8 mouse cellular contexts compared by ENCODE assay signal in the genomic region with DNA sequence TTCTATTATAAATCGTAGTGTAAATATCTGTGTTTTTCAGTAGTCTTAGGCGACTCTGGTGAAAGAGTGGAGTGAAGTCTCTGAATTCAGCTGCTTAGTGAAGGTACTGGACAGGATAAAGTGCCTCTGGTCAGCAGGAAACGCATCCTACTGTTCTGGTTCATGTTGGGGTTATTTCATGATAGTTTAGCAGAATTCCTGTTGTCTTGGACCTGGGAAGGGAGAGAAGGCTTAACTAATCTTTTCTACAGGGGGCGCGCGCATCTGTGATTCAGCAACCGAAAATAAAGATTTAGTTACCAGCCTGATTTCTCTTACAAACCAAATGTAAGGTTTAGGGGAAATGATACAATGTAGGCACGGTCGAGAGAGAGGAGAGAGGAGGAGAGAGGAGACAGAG. TPM values are rescaled to one million over a fixed set of nuclear protein-coding genes. Genes with fewer than 3 reads are reported as not detected.
DNase-seq lines count a peak whose midpoint lies in the region; ATAC-seq and TF ChIP-seq lines count a peak whose summit lies in the region.

No protein-coding gene starts in this region.

- H3K27me3 ChIP-seq in MEL (ENCODE audit: control insufficient read depth in 1 of 2, insufficient read depth in 2 of 2, low read length in 2 of 2) = no peaks in the 10 kb centered on the region
- H3K27me3 ChIP-seq in embryonic facial prominence, embryonic 15.5 days = no peaks in the 10 kb centered on the region
- H3K27me3 ChIP-seq in hindbrain, embryonic 11.5 days (ENCODE audit: control insufficient read depth, insufficient read depth, low read length) = no peaks in the 10 kb centered on the region
- no peaks in the 10 kb centered on the region for H3K27me3 ChIP-seq in limb, embryonic 11.5 days (ENCODE audit: control insufficient read depth, insufficient read depth, low read length)
- 0 out of 2 replicates have a peak, but pooled peaks cover 1% of the 10 kb centered on the region for H3K27me3 ChIP-seq in midbrain, embryonic 14.5 days (ENCODE audit: control insufficient read depth, insufficient read depth, low read length)

- TF ChIP-seq EP300 in MEL (IDR thresholded peaks at IDR 0.05; ENCODE audit: low read depth in 1 of 2, low read length in 2 of 2) = no peak

- no peaks in the 10 kb centered on the region for H3K9me3 ChIP-seq in MEL (replicated peaks; ENCODE audit: insufficient read depth, low read length)
- H3K9me3 ChIP-seq in embryonic facial prominence, embryonic 15.5 days (replicated peaks) = no peaks in the 10 kb centered on the region
- no peaks in the 10 kb centered on the region for H3K9me3 ChIP-seq in hindbrain, embryonic 11.5 days (ENCODE audit: control insufficient read depth, low read length)
- no peaks in the 10 kb centered on the region for H3K9me3 ChIP-seq in limb, embryonic 11.5 days (ENCODE audit: control insufficient read depth, low read length)
- no peaks in the 10 kb centered on the region for H3K9me3 ChIP-seq in midbrain, embryonic 14.5 days (ENCODE audit: control insufficient read depth, low read length)

- peak; percentile 56 for DNase-seq in gastrocnemius, adult 2 months
- DNase-seq in gastrocnemius, postnatal 25 days = no peak
- DNase-seq in MEL (ENCODE audit: low read depth, low spot score) = peak; percentile 71
- DNase-seq in hindbrain, embryonic 11.5 days (ENCODE audit: low spot score) = peak; percentile 49
- peak; percentile 43 for DNase-seq in limb, embryonic 11.5 days (ENCODE audit: low spot score)
- DNase-seq in midbrain, embryonic 14.5 days = peak; percentile 56

- ATAC-seq in embryonic facial prominence, embryonic 15.5 days (ENCODE audit: insufficient number of reproducible peaks, low FRiP score, low TSS enrichment, low read depth) = no peak
- ATAC-seq in hindbrain, embryonic 11.5 days (ENCODE audit: low FRiP score) = no peak
- no peak for ATAC-seq in limb, embryonic 11.5 days (ENCODE audit: insufficient number of reproducible peaks, low FRiP score, low TSS enrichment, low read depth)
- no peak for ATAC-seq in midbrain, embryonic 14.5 days (ENCODE audit: low FRiP score, low TSS enrichment)
- no peak for ATAC-seq in activated CD4-positive, CD25-positive, alpha-beta regulatory T cell, adult 4 months

- H3K36me3 ChIP-seq in MEL (ENCODE audit: control insufficient read depth in 1 of 2, insufficient read depth in 2 of 2, low read length in 2 of 2) = peaks cover 0 to 30% of the 10 kb centered on the region in 2 experiments; a peak in 2 of 4 replicates
- peaks cover 19% of the 10 kb centered on the region for H3K36me3 ChIP-seq in embryonic facial prominence, embryonic 15.5 days
- no peaks in the 10 kb centered on the region; the same call in 1 of the 2 replicates for H3K36me3 ChIP-seq in hindbrain, embryonic 11.5 days (ENCODE audit: control insufficient read depth, insufficient read depth, low read length)
- peaks cover 4% of the 10 kb centered on the region; the same call in 1 of the 2 replicates for H3K36me3 ChIP-seq in limb, embryonic 11.5 days (ENCODE audit: control insufficient read depth, insufficient read depth, low read length)
- peaks cover 18% of the 10 kb centered on the region for H3K36me3 ChIP-seq in midbrain, embryonic 14.5 days (ENCODE audit: control insufficient read depth, insufficient read depth, low read length)

- H3K79me2 ChIP-seq in MEL (ENCODE audit: control insufficient read depth, insufficient read depth, low read length, poor library complexity) = peaks cover 19% of the 10 kb centered on the region

- no peak for TF ChIP-seq POLR2A in MEL (IDR thresholded peaks at IDR 0.05; ENCODE audit: control insufficient read depth in 1 of 2, insufficient read depth in 1 of 2, low read depth in 1 of 2, low read length in 2 of 2, poor library complexity in 1 of 2)

- peak; percentile 18; the same call in 1 of the 2 replicates for TF ChIP-seq RAD21 in MEL (IDR thresholded peaks at IDR 0.05; ENCODE audit: low read depth, low read length)

- TF ChIP-seq CTCF in gastrocnemius, adult 2 months (IDR thresholded peaks at IDR 0.05) = peak; percentile 48
- TF ChIP-seq CTCF in MEL (IDR thresholded peaks at IDR 0.05 in 2 of 3, conservative IDR thresholded peaks at IDR 0.05 in 1 of 3; ENCODE audit: control insufficient read depth in 1 of 3, insufficient read depth in 1 of 3, low read depth in 2 of 3, low read length in 3 of 3, poor library complexity in 1 of 3, severe bottlenecking in 1 of 3) = peak in 1 of 3 experiments; percentile 42; a peak in 2 of 6 replicates

- intact Hi-C loops in gastrocnemius, adult 2 months (cut with DNase I) = no loop called here

- WGBS in embryonic facial prominence, embryonic 15.5 days = 13% methylated on average over 9 of the region's 9 CpGs
- WGBS in hindbrain, embryonic 11.5 days = 19% methylated on average over 9 of the region's 9 CpGs
- WGBS in limb, embryonic 11.5 days = 17% methylated on average over 9 of the region's 9 CpGs
- WGBS in midbrain, embryonic 14.5 days = 14% methylated on average over 9 of the region's 9 CpGs

- H3K4me2 ChIP-seq in embryonic facial prominence, embryonic 15.5 days (replicated peaks) = peak overlapping the region; percentile 82
- H3K4me2 ChIP-seq in hindbrain, embryonic 11.5 days (replicated peaks; ENCODE audit: low read depth, low read length) = peak overlapping the region; percentile 60
- peak overlapping the region; percentile 72 for H3K4me2 ChIP-seq in limb, embryonic 11.5 days (ENCODE audit: low read depth, severe bottlenecking)
- peak overlapping the region; percentile 61 for H3K4me2 ChIP-seq in midbrain, embryonic 14.5 days (ENCODE audit: low read length)

- peak overlapping the region; percentile 86 for H3K4me3 ChIP-seq in gastrocnemius, adult 2 months
- peak overlapping the region; percentile 49 to 65 for H3K4me3 ChIP-seq in MEL (ENCODE audit: control insufficient read depth in 1 of 2, insufficient read depth in 1 of 2, low read depth in 2 of 2, low read length in 2 of 2)
- peak overlapping the region; percentile 99 for H3K4me3 ChIP-seq in embryonic facial prominence, embryonic 15.5 days (replicated peaks)
- H3K4me3 ChIP-seq in hindbrain, embryonic 11.5 days (ENCODE audit: low read depth, low read length) = peak overlapping the region; percentile 94
- peak overlapping the region; percentile 100 for H3K4me3 ChIP-seq in limb, embryonic 11.5 days (ENCODE audit: low read depth, low read length)
- H3K4me3 ChIP-seq in midbrain, embryonic 14.5 days (replicated peaks; ENCODE audit: low read depth, low read length) = peak overlapping the region; percentile 97

- peak overlapping the region; percentile 62 for H3K9ac ChIP-seq in MEL (ENCODE audit: control insufficient read depth, low read depth, low read length, poor library complexity, severe bottlenecking)
- peak overlapping the region; percentile 47 for H3K9ac ChIP-seq in embryonic facial prominence, embryonic 15.5 days
- H3K9ac ChIP-seq in hindbrain, embryonic 11.5 days (ENCODE audit: low read depth, low read length) = peak overlapping the region; percentile 29; the same call in 1 of the 2 replicates
- peak overlapping the region; percentile 49; the same call in 1 of the 2 replicates for H3K9ac ChIP-seq in limb, embryonic 11.5 days (ENCODE audit: low read length)
- 0 out of 2 replicates have a peak overlapping the region, but pooled peaks have one; percentile 50 for H3K9ac ChIP-seq in midbrain, embryonic 14.5 days (replicated peaks; ENCODE audit: low read length)

- peak overlapping the region; percentile 100 for H3K27ac ChIP-seq in gastrocnemius, adult 2 months
- peak overlapping the region; percentile 90 for H3K27ac ChIP-seq in MEL (ENCODE audit: control insufficient read depth, low read depth, low read length)
- H3K27ac ChIP-seq in embryonic facial prominence, embryonic 15.5 days (replicated peaks) = peak overlapping the region; percentile 98
- peak overlapping the region; percentile 61 for H3K27ac ChIP-seq in hindbrain, embryonic 11.5 days (ENCODE audit: low read depth, low read length)
- peak overlapping the region; percentile 68 for H3K27ac ChIP-seq in limb, embryonic 11.5 days (replicated peaks; ENCODE audit: low read depth, low read length)
- H3K27ac ChIP-seq in midbrain, embryonic 14.5 days (replicated peaks; ENCODE audit: low read depth, low read length) = 0 out of 2 replicates have a peak overlapping the region, but pooled peaks have one; percentile 55

- peaks cover 18 to 39% of the 10 kb centered on the region in 2 experiments for H3K4me1 ChIP-seq in MEL (ENCODE audit: control insufficient read depth in 1 of 2, insufficient read depth in 2 of 2, low read length in 2 of 2)
- peaks cover 30% of the 10 kb centered on the region for H3K4me1 ChIP-seq in embryonic facial prominence, embryonic 15.5 days
- 0 out of 2 replicates have a peak, but pooled peaks cover 2% of the 10 kb centered on the region for H3K4me1 ChIP-seq in hindbrain, embryonic 11.5 days (replicated peaks; ENCODE audit: control insufficient read depth, insufficient read depth, low read length)
- H3K4me1 ChIP-seq in limb, embryonic 11.5 days (ENCODE audit: control insufficient read depth, insufficient read depth, low read length) = peaks cover 13% of the 10 kb centered on the region
- peaks cover 12% of the 10 kb centered on the region for H3K4me1 ChIP-seq in midbrain, embryonic 14.5 days (ENCODE audit: control insufficient read depth, insufficient read depth, low read length)

RNA-seq across cellular contexts. Expression of a gene that starts 0.9 kb away (rescaled TPM):
- 100 to 1,000 TPM; 286 to 358 TPM for total RNA-seq in gastrocnemius, adult 2 months (2021)
- 100 to 1,000 TPM; 315 to 360 TPM for total RNA-seq in gastrocnemius, postnatal 25 days (2021)
- 352 and 370 TPM in 2 replicates for total RNA-seq in MEL (2012; rRNA removed)
- 100 to 1,000 TPM in 1 of 2 experiments, not detected in 1; 469 TPM for polyA plus RNA-seq in MEL (2012; ENCODE audit: insufficient read depth in 1 of 2, insufficient read length in 2 of 2, low read depth in 1 of 2, low replicate concordance in 2 of 2, missing spikeins in 1 of 2)
- 510 and 538 TPM in 2 replicates for polyA plus RNA-seq in embryonic facial prominence, embryonic 15.5 days (2015; fragmentation: Nextera tagmentation; extraction: Ambion mirVana)
- 457 and 490 TPM in 2 replicates for polyA plus RNA-seq in hindbrain, embryonic 11.5 days (2014; fragmentation: Nextera tagmentation; extraction: Ambion mirVana)
- polyA plus RNA-seq in limb, embryonic 11.5 days (2014; fragmentation: Nextera tagmentation; extraction: Ambion mirVana) = 538 and 540 TPM in 2 replicates
- 352 and 382 TPM in 2 replicates for polyA plus RNA-seq in midbrain, embryonic 14.5 days (2014; fragmentation: Nextera tagmentation; extraction: Ambion mirVana)
- polyA plus RNA-seq in activated CD4-positive, CD25-positive, alpha-beta regulatory T cell, adult 4 months (2017; shearing (Covaris generic)) = 1,000 to 10,000 TPM in 1 of 2 experiments, 100 to 1,000 TPM in 1; 759 to 1,222 TPM

RNA-seq across cellular contexts. Expression of a gene that starts 4.1 kb away (rescaled TPM):
- total RNA-seq in gastrocnemius, adult 2 months (2021) = not detected
- total RNA-seq in gastrocnemius, postnatal 25 days (2021) = not detected
- total RNA-seq in MEL (2012; rRNA removed) = not detected in 2 replicates
- polyA plus RNA-seq in MEL (2012; ENCODE audit: insufficient read depth in 1 of 2, insufficient read length in 2 of 2, low read depth in 1 of 2, low replicate concordance in 2 of 2, missing spikeins in 1 of 2) = not detected
- 28.9 and 37.4 TPM in 2 replicates for polyA plus RNA-seq in embryonic facial prominence, embryonic 15.5 days (2015; fragmentation: Nextera tagmentation; extraction: Ambion mirVana)
- polyA plus RNA-seq in hindbrain, embryonic 11.5 days (2014; fragmentation: Nextera tagmentation; extraction: Ambion mirVana) = 3.1 and 3.7 TPM in 2 replicates
- polyA plus RNA-seq in limb, embryonic 11.5 days (2014; fragmentation: Nextera tagmentation; extraction: Ambion mirVana) = 9.6 and 9.7 TPM in 2 replicates
- polyA plus RNA-seq in midbrain, embryonic 14.5 days (2014; fragmentation: Nextera tagmentation; extraction: Ambion mirVana) = 1.4 and 2.0 TPM in 2 replicates
- 1 to 10 TPM in 1 of 2 experiments, under 1 TPM in 1; 0.78 to 1.0 TPM for polyA plus RNA-seq in activated CD4-positive, CD25-positive, alpha-beta regulatory T cell, adult 4 months (2017; shearing (Covaris generic))

RNA-seq across cellular contexts. Expression of a gene that starts 5.0 kb away (rescaled TPM):
- 10 to 100 TPM; 21.0 to 21.7 TPM for total RNA-seq in gastrocnemius, adult 2 months (2021)
- total RNA-seq in gastrocnemius, postnatal 25 days (2021) = 10 to 100 TPM; 14.2 to 20.2 TPM
- 8.5 and 17.6 TPM in 2 replicates for total RNA-seq in MEL (2012; rRNA removed)
- 10 to 100 TPM in 1 of 2 experiments, not detected in 1; 79.7 TPM for polyA plus RNA-seq in MEL (2012; ENCODE audit: insufficient read depth in 1 of 2, insufficient read length in 2 of 2, low read depth in 1 of 2, low replicate concordance in 2 of 2, missing spikeins in 1 of 2)
- polyA plus RNA-seq in embryonic facial prominence, embryonic 15.5 days (2015; fragmentation: Nextera tagmentation; extraction: Ambion mirVana) = 101 and 108 TPM in 2 replicates
- polyA plus RNA-seq in hindbrain, embryonic 11.5 days (2014; fragmentation: Nextera tagmentation; extraction: Ambion mirVana) = 114 and 116 TPM in 2 replicates
- polyA plus RNA-seq in limb, embryonic 11.5 days (2014; fragmentation: Nextera tagmentation; extraction: Ambion mirVana) = 122 and 124 TPM in 2 replicates
- polyA plus RNA-seq in midbrain, embryonic 14.5 days (2014; fragmentation: Nextera tagmentation; extraction: Ambion mirVana) = 92.4 and 102 TPM in 2 replicates
- 100 to 1,000 TPM; 120 to 207 TPM for polyA plus RNA-seq in activated CD4-positive, CD25-positive, alpha-beta regulatory T cell, adult 4 months (2017; shearing (Covaris generic))

RNA-seq across cellular contexts. Expression of a gene that starts 8.4 kb away (rescaled TPM):
- not detected for total RNA-seq in gastrocnemius, adult 2 months (2021)
- not detected for total RNA-seq in gastrocnemius, postnatal 25 days (2021)
- total RNA-seq in MEL (2012; rRNA removed) = 0.75 and 1.2 TPM in 2 replicates
- under 1 TPM in 1 of 2 experiments, not detected in 1; 0.38 TPM for polyA plus RNA-seq in MEL (2012; ENCODE audit: insufficient read depth in 1 of 2, insufficient read length in 2 of 2, low read depth in 1 of 2, low replicate concordance in 2 of 2, missing spikeins in 1 of 2)
- polyA plus RNA-seq in embryonic facial prominence, embryonic 15.5 days (2015; fragmentation: Nextera tagmentation; extraction: Ambion mirVana) = 0.53 and 0.61 TPM in 2 replicates
- 0.46 and 0.80 TPM in 2 replicates for polyA plus RNA-seq in hindbrain, embryonic 11.5 days (2014; fragmentation: Nextera tagmentation; extraction: Ambion mirVana)
- 0.12 and 0.37 TPM in 2 replicates for polyA plus RNA-seq in limb, embryonic 11.5 days (2014; fragmentation: Nextera tagmentation; extraction: Ambion mirVana)
- polyA plus RNA-seq in midbrain, embryonic 14.5 days (2014; fragmentation: Nextera tagmentation; extraction: Ambion mirVana) = 1.8 TPM in 2 replicates
- not detected for polyA plus RNA-seq in activated CD4-positive, CD25-positive, alpha-beta regulatory T cell, adult 4 months (2017; shearing (Covaris generic))

RNA-seq across cellular contexts. Expression of a gene that starts 25.7 kb away (rescaled TPM):
- 10 to 100 TPM; 24.2 to 27.6 TPM for total RNA-seq in gastrocnemius, adult 2 months (2021)
- total RNA-seq in gastrocnemius, postnatal 25 days (2021) = 10 to 100 TPM; 18.0 to 20.6 TPM
- total RNA-seq in MEL (2012; rRNA removed) = 17.2 and 20.3 TPM in 2 replicates
- 10 to 100 TPM in 1 of 2 experiments, not detected in 1; 19.1 TPM for polyA plus RNA-seq in MEL (2012; ENCODE audit: insufficient read depth in 1 of 2, insufficient read length in 2 of 2, low read depth in 1 of 2, low replicate concordance in 2 of 2, missing spikeins in 1 of 2)
- polyA plus RNA-seq in embryonic facial prominence, embryonic 15.5 days (2015; fragmentation: Nextera tagmentation; extraction: Ambion mirVana) = 61.9 and 63.0 TPM in 2 replicates
- 80.4 and 80.9 TPM in 2 replicates for polyA plus RNA-seq in hindbrain, embryonic 11.5 days (2014; fragmentation: Nextera tagmentation; extraction: Ambion mirVana)
- 66.2 and 67.3 TPM in 2 replicates for polyA plus RNA-seq in limb, embryonic 11.5 days (2014; fragmentation: Nextera tagmentation; extraction: Ambion mirVana)
- 74.5 and 75.5 TPM in 2 replicates for polyA plus RNA-seq in midbrain, embryonic 14.5 days (2014; fragmentation: Nextera tagmentation; extraction: Ambion mirVana)
- 100 to 1,000 TPM in 1 of 2 experiments, 10 to 100 TPM in 1; 82.1 to 109 TPM for polyA plus RNA-seq in activated CD4-positive, CD25-positive, alpha-beta regulatory T cell, adult 4 months (2017; shearing (Covaris generic))
